Mouse (Mus musculus) megakaryocyte-erythroid progenitor cell, adult 5 weeks (primary cell): ENCODE results near the gene Gm20662. TPM values are rescaled to one million over a fixed set of nuclear protein-coding genes. Genes with fewer than 3 reads are reported as not detected.

Source experiments
- polyA plus RNA-seq: library from polyadenylated mRNA; stranded (reverse); fragments of >175 nt; gene quantifications from 2 replicates; pipeline ENCODE4 v1.2.3, GENCODE M21; 2012

Gm20662 gene
- polyA plus RNA-seq, result 0.04 and 0.06 TPM in 2 replicates

DNA sequence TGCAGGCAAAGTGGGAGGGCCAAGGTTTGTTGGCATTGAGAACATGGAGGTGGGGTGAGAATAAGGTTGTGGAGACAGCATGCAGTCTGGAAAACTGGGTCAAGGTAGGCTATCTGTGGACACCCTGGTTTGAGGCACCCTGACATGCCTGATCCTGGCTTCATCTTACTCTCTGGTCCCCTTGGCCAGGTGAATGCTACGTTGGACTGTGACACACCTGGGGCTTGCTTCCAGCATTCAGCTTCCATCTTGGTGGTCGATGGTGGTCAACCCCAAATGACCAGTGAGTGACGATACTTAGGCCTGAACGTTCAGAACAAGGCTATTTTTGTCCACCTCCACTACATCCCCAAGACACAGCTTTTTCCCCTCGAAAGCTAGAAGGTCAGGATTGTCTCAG lies at the start of gene Gm20662:
Gene Gm20662 (plus strand): TSS at position 301 of the 400 bp plus-strand sequence.

DNA sequence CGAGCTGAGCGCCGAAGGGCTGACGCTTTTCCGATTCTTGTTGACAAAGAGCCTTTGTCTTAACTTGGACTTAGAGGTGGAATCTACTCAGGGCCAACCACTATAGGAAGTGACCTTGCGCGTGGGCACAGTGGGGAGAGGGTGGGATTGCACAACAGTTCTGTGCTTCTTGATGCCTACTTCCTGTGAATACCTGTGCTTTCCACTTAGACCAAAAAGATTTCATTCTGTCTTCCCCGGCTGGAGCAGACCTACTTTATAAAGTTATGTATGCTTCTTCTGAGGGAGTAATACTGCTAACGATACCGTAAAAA lies 46.3 kb upstream of the Gm20662 start, which contains the start of gene Traip:
Gene Traip (plus strand): TSS at position 215 of the 314 bp plus-strand sequence.

GRCm38 (mm10) chr9:107975399-107976386 lies 20.5 kb upstream of the Gm20662 start, which contains the start of gene Uba7:
TSS of gene Uba7 (plus strand) at chr9:107975505.

DNA sequence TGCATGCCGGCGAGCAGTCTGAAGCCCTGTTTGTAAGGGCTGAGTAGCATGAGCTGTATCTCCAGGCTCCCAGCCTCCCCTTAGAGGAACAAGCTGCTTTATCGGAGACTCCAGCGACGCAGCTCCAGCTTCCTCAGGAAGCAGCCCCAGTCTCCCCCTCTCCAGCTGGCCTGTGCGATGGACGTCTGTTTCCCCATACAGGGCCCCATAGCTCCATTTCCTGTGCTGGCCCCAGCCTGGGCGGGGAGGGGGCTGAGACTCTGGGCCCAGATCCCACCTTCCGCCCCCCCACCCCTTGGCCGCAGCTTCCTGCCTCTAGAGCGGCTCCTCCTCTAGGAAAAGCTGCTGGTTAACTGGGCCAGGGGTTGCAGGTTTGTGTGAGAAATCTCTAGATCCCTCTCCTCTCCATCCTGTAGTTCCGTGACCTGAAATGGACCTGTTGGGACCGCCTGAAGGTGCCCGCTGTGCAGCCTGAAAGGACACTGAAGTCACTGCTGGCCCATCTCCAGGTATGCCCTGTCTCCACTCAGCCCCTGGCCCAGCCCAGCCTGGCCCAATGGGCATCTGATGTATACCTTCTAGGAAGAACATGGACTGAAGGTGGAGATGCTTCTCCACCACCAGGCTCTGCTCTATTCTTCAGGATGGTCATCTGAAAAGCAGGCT lies 13.3 kb upstream of the Gm20662 start, which contains the start of gene Gm20661:
Gene Gm20661 (plus strand): TSS at position 378 of the 666 bp plus-strand sequence.

GRCm38 (mm10) chr9:107985131-107986119 lies 10.7 kb upstream of the Gm20662 start, which contains the start of gene Inka1:
TSS of gene Inka1 (minus strand) at chr9:107985879.

GRCm38 (mm10) chr9:107992197-107992596 lies 4.0 kb upstream of the Gm20662 start, which contains the start of gene Cdhr4:
TSS of gene Cdhr4 (plus strand) at chr9:107992497.

GRCm38 (mm10) chr9:108001922-108002770 lies 6.0 kb downstream of the Gm20662 start, which contains the start of gene Ip6k1:
TSS of gene Ip6k1 (plus strand) at chr9:108002501.

GRCm38 (mm10) chr9:108049016-108049455 lies 52.9 kb downstream of the Gm20662 start, which contains the start of gene Gmppb:
TSS of gene Gmppb (plus strand) at chr9:108049242.

GRCm38 (mm10) chr9:108052885-108053664 lies 56.9 kb downstream of the Gm20662 start, which contains the start of gene Amigo3:
TSS of gene Amigo3 (plus strand) at chr9:108053159.

DNA sequence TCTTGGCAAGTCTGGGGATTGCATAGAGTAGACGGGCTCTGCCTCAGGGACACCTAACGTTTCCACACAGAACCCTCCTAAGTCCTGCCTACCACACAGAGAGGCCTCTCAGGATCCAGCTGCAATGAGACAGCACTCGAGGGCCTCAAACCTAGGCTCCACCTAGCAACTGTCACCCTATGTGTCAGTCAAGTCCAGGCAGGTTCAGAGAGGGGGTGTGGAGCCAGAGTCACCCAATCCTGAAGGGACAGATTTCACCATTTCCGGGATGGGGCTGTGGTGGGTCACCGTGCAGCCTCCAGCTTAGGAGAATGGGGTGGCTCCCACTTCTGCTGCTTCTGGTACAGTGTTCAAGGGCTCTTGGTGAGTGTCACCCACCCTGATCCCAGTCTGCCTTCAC lies 84.0 kb downstream of the Gm20662 start, which contains the start of gene Mst1:
Gene Mst1 (plus strand): TSS at position 269 of the 400 bp plus-strand sequence.

DNA sequence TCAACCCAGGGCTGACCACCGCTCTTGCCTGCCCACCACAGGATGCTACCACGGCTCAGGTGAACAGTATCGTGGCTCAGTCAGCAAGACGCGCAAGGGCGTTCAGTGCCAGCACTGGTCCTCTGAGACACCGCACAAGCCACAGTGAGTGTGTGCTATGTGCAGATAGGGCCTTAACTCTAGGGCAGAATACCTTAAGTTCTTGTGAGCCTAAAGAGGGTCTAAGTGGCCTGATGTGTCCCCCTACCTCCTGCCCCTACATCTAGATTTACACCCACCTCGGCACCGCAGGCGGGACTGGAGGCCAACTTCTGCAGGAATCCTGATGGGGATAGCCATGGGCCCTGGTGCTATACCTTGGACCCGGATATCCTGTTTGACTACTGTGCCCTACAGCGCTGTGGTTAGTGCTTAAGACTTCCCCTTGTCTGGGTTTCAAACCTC lies 86.9 kb downstream of the Gm20662 start, which contains the start of gene Rnf123:
Gene Rnf123 (minus strand): TSS at position 359 of the 444 bp plus-strand sequence.

DNA sequence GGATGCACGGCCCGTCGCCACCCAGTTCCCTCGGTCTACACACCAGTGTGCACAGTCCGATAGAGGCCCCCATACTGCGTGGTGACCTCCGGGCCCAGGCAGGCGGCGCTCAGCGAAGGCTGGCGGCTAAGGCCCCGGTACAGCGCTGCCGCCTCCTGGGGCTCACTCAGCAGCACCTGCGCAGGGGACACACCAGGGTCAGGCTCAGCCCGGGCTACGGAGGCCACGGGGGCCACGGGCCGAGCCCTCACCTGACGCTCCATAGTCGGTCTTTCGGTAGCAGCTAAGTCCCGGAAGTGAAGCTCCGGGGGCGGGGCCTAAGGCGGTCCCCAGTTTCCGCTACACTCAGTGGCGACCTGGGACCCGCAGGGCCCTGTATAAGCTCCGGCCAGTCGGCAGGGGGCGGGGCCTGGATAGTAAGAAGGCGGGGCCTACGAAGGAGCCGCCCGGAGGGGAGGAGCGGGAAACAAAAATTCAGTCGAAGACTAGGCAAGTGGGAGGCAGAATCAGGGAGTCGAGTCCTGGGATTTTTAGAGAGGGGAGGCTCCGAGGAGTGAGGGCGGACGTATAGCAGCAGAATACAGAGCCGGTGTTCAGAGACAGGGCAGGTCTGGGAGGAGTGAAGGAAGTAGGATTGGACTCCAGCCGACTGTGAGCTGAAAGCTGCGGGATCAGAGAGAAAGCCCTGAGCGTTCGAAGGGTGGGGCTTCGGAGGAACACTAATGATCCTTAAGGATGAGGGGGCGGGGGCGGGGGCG lies 98.2 kb downstream of the Gm20662 start, which contains the start of gene Apeh:
Gene Apeh (minus strand): TSS at position 423 of the 758 bp plus-strand sequence.

Other genes with a start within 250 kb of the Gm20662 start
- gene Rbm5, start 225.4 kb upstream of the Gm20662 start, polyA plus RNA-seq, result 22.6 and 29.7 TPM in 2 replicates
- gene Rbm6, start 123.1 kb upstream of the Gm20662 start, polyA plus RNA-seq, result 21.8 and 30.9 TPM in 2 replicates
- 22.6 and 23.1 TPM in 2 replicates for gene Mon1a, start 108.2 kb upstream of the Gm20662 start, polyA plus RNA-seq
- 0.18 and 0.50 TPM in 2 replicates for gene Mst1r, start 89.5 kb upstream of the Gm20662 start, polyA plus RNA-seq
- gene Actl11, start 67.9 kb upstream of the Gm20662 start, polyA plus RNA-seq, result not detected in 2 replicates
- 0.26 and 0.68 TPM in 2 replicates for gene Camkv, start 60.7 kb upstream of the Gm20662 start, polyA plus RNA-seq
- gene Traip, start 46.2 kb upstream of the Gm20662 start, polyA plus RNA-seq, result 2.5 and 4.6 TPM in 2 replicates
- 30.7 and 41.6 TPM in 2 replicates for gene Uba7, start 20.8 kb upstream of the Gm20662 start, polyA plus RNA-seq
- 0.25 and 0.33 TPM in 2 replicates for gene Gm20661, start 13.3 kb upstream of the Gm20662 start, polyA plus RNA-seq
- 69.0 and 83.7 TPM in 2 replicates for gene Inka1, start 10.5 kb upstream of the Gm20662 start, polyA plus RNA-seq
- 0.28 and 1.4 TPM in 2 replicates for gene Cdhr4, start 3.9 kb upstream of the Gm20662 start, polyA plus RNA-seq
- 55.9 and 63.3 TPM in 2 replicates for gene Ip6k1, start 6.2 kb downstream of the Gm20662 start, polyA plus RNA-seq
- 14.6 and 19.6 TPM in 2 replicates for gene Gmppb, start 52.9 kb downstream of the Gm20662 start, polyA plus RNA-seq
- 2.5 TPM in 2 replicates for gene Amigo3, start 56.8 kb downstream of the Gm20662 start, polyA plus RNA-seq
- 0.28 TPM in 1 of 2 replicates, not detected in the other for gene Mst1, start 84.1 kb downstream of the Gm20662 start, polyA plus RNA-seq
- gene Rnf123, start 87.0 kb downstream of the Gm20662 start, polyA plus RNA-seq, result 100 and 113 TPM in 2 replicates
- 48.2 and 48.5 TPM in 2 replicates for gene Apeh, start 98.3 kb downstream of the Gm20662 start, polyA plus RNA-seq
- gene Bsn, start 194.0 kb downstream of the Gm20662 start, polyA plus RNA-seq, result 9.8 and 12.3 TPM in 2 replicates